Mouse (Mus musculus) CH12.LX (cell line): ENCODE measurements around the gene Spsb2. TPM values are rescaled to one million over a fixed set of nuclear protein-coding genes. Genes with fewer than 3 reads are reported as not detected.

Source experiments
- DNase-seq: peaks from one replicate; pipeline ENCODE4 v3.0.0-alpha.2; 2013; ENCODE audit errors: extremely low read depth
- H3K27ac ChIP-seq: 2 replicates; pipeline ENCODE4 v1.5.1; 2012; ENCODE audit warnings: low read depth, mild to moderate bottlenecking, control low read depth, moderate library complexity; ENCODE audit not compliant: insufficient read depth
- H3K27me3 ChIP-seq: replicated peaks from 2 replicates; pipeline ENCODE3; 2012; ENCODE audit warnings: inconsistent platforms
- H3K36me3 ChIP-seq, 2 experiments: replicated peaks in 1 of 2; 2 replicates each; pipeline versions ENCODE3 to v1.6.1; 2012; ENCODE audit warnings: inconsistent platforms in 1 of 2, low read length in 1 of 2, mild to moderate bottlenecking in 1 of 2, mixed read lengths in 1 of 2, moderate library complexity in 1 of 2; ENCODE audit not compliant: control insufficient read depth in 1 of 2, insufficient read depth in 1 of 2
- H3K4me1 ChIP-seq, 2 experiments: 2 replicates each; pipeline ENCODE4 v1.6.1; 2012; ENCODE audit warnings: inconsistent platforms in 1 of 2, moderate library complexity in 1 of 2; ENCODE audit not compliant: insufficient read depth in 2 of 2, control insufficient read depth in 1 of 2
- H3K4me2 ChIP-seq: 2 replicates; pipeline ENCODE4 v1.6.1; 2012; ENCODE audit warnings: low read depth, mild to moderate bottlenecking, control low read depth; ENCODE audit not compliant: poor library complexity, insufficient read depth, severe bottlenecking
- H3K4me3 ChIP-seq, 3 experiments: fragments of 150-350 bp in 1 of 3; sonication (generic) in 1 of 3; replicated peaks in 1 of 3; 2 replicates each; pipeline versions ENCODE3 to v1.5.1; 2011 to 2012; ENCODE audit warnings: low read depth in 2 of 3, low read length in 2 of 3, mild to moderate bottlenecking in 2 of 3, moderate library complexity in 2 of 3, control low read depth in 1 of 3, improper control_type of control experiment in 1 of 3, inconsistent platforms in 1 of 3, mixed read lengths in 1 of 3; ENCODE audit not compliant: poor library complexity in 1 of 3
- H3K79me2 ChIP-seq: replicated peaks from 2 replicates; pipeline ENCODE4 v1.6.1; 2012; ENCODE audit warnings: mild to moderate bottlenecking, moderate library complexity; ENCODE audit not compliant: control insufficient read depth, poor library complexity, insufficient read depth, severe bottlenecking; ENCODE audit errors: extremely low read depth
- H3K9ac ChIP-seq: 2 replicates; pipeline ENCODE4 v1.6.1; 2012; ENCODE audit warnings: low read depth, mild to moderate bottlenecking, control low read depth, moderate library complexity; ENCODE audit not compliant: insufficient read depth
- H3K9me3 ChIP-seq: replicated peaks from 2 replicates; pipeline ENCODE3; 2012; ENCODE audit warnings: low read length, inconsistent platforms, mixed read lengths
- CHD1 ChIP-seq: IDR thresholded peaks from 2 replicates; pipeline ENCODE4 v1.6.1; 2012; ENCODE audit warnings: low read depth, low read length, improper control_type of control experiment, inconsistent platforms
- E2F4 ChIP-seq: IDR thresholded peaks from 2 replicates; pipeline ENCODE4 v1.6.1; 2011; ENCODE audit warnings: low read depth, low read length, improper control_type of control experiment; ENCODE audit not compliant: insufficient replicate concordance
- EP300 ChIP-seq: IDR thresholded peaks from 2 replicates; pipeline ENCODE4 v1.6.1; 2011; ENCODE audit warnings: low read length, improper control_type of control experiment
- GABPA ChIP-seq: IDR thresholded peaks from 2 replicates; pipeline ENCODE4 v1.6.1; 2012; ENCODE audit warnings: low read depth, low read length, improper control_type of control experiment, inconsistent platforms; ENCODE audit not compliant: insufficient replicate concordance
- JUN ChIP-seq: IDR thresholded peaks from 2 replicates; pipeline ENCODE4 v1.6.1; 2011; ENCODE audit warnings: low read depth, mild to moderate bottlenecking, low read length, improper control_type of control experiment, moderate library complexity; ENCODE audit not compliant: insufficient read depth
- JUND ChIP-seq: conservative IDR thresholded peaks from 2 replicates; pipeline ENCODE4 v1.6.1; 2011; ENCODE audit warnings: low read depth, low read length, improper control_type of control experiment
- MAFK ChIP-seq: IDR thresholded peaks from 2 replicates; pipeline ENCODE4 v1.6.1; 2011; ENCODE audit warnings: low read length, improper control_type of control experiment; ENCODE audit not compliant: insufficient replicate concordance
- MAX ChIP-seq: IDR thresholded peaks from 2 replicates; pipeline ENCODE4 v1.6.1; 2011; ENCODE audit warnings: low read length, improper control_type of control experiment
- MAZ ChIP-seq: IDR thresholded peaks from 2 replicates; pipeline ENCODE4 v1.6.1; 2012; ENCODE audit warnings: low read depth, mild to moderate bottlenecking, inconsistent platforms, low read length, improper control_type of control experiment, moderate library complexity
- MEF2A ChIP-seq: IDR thresholded peaks from 2 replicates; pipeline ENCODE4 v1.6.1; 2014; ENCODE audit warnings: low read depth, mild to moderate bottlenecking, inconsistent platforms, low read length, improper control_type of control experiment, borderline replicate concordance
- MYC ChIP-seq: IDR thresholded peaks from 2 replicates; pipeline ENCODE4 v1.6.1; 2011; ENCODE audit warnings: low read depth, mild to moderate bottlenecking, improper control_type of control experiment, low read length
- NELFE ChIP-seq: IDR thresholded peaks from 2 replicates; pipeline ENCODE4 v1.6.1; 2011; ENCODE audit warnings: low read depth, low read length, improper control_type of control experiment
- NRF1 ChIP-seq: IDR thresholded peaks from 2 replicates; pipeline ENCODE4 v1.6.1; 2014; ENCODE audit warnings: low read depth, mild to moderate bottlenecking, inconsistent platforms, low read length, improper control_type of control experiment, moderate library complexity
- PAX5 ChIP-seq: IDR thresholded peaks from 2 replicates; pipeline ENCODE4 v1.6.1; 2012; ENCODE audit warnings: low read length, inconsistent platforms, mixed read lengths
- POLR2A ChIP-seq: IDR thresholded peaks from 2 replicates; pipeline ENCODE4 v1.6.1; 2011; ENCODE audit warnings: low read depth, mild to moderate bottlenecking, improper control_type of control experiment, low read length
- POLR2AphosphoS2 ChIP-seq: IDR thresholded peaks from 2 replicates; pipeline ENCODE4 v1.6.1; 2011; ENCODE audit warnings: low read depth, low read length, improper control_type of control experiment
- SMC3 ChIP-seq: IDR thresholded peaks from 2 replicates; pipeline ENCODE4 v1.6.1; 2011; ENCODE audit warnings: low read depth, low read length, improper control_type of control experiment
- TBP ChIP-seq: conservative IDR thresholded peaks from 2 replicates; pipeline ENCODE4 v1.6.1; 2011; ENCODE audit warnings: low read depth, low read length, improper control_type of control experiment
- UBTF ChIP-seq: IDR thresholded peaks from 2 replicates; pipeline ENCODE4 v1.6.1; 2012; ENCODE audit warnings: low read depth, mild to moderate bottlenecking, inconsistent platforms, low read length, improper control_type of control experiment, moderate library complexity
- USF1 ChIP-seq: IDR thresholded peaks from 2 replicates; pipeline ENCODE4 v1.6.1; 2014; ENCODE audit warnings: low read depth, mild to moderate bottlenecking, inconsistent platforms, low read length, improper control_type of control experiment
- USF2 ChIP-seq: conservative IDR thresholded peaks from 2 replicates; pipeline ENCODE4 v1.6.1; 2011; ENCODE audit warnings: low read depth, low read length, improper control_type of control experiment
- ZC3H11A ChIP-seq: IDR thresholded peaks from 2 replicates; pipeline ENCODE4 v1.6.1; 2012; ENCODE audit warnings: low read depth, mild to moderate bottlenecking, inconsistent platforms, low read length, improper control_type of control experiment
- ZKSCAN1 ChIP-seq: IDR thresholded peaks from 2 replicates; pipeline ENCODE4 v1.6.1; 2012; ENCODE audit warnings: low read depth, inconsistent platforms, low read length, improper control_type of control experiment, borderline replicate concordance
- ZMIZ1 ChIP-seq: IDR thresholded peaks from 2 replicates; pipeline ENCODE4 v1.6.1; 2012; ENCODE audit warnings: low read depth, mild to moderate bottlenecking, inconsistent platforms, low read length, improper control_type of control experiment
- dilution Hi-C: fragments of 300-500 bp; cut with MboI; formaldehyde crosslinking; loops from 2 replicates; pipeline ENCODE4 v1.14.3; 2020; ENCODE audit warnings: low sequenced_read_pairs; ENCODE audit not compliant: extremely low pct_unique_long_range_greater_than_20kb, extremely low pct_ligation_motif_present
- in situ Hi-C: fragments of 300-500 bp; cut with MboI; formaldehyde crosslinking; loops from 3 replicates; pipeline ENCODE4 v1.14.3; 2019; ENCODE audit warnings: low sequenced_read_pairs, low pct_ligation_motif_present, low pct_unique_long_range_greater_than_20kb, mixed read lengths
- polyA plus RNA-seq: library from polyadenylated mRNA; unstranded; fragments of >175 nt; gene quantifications from 2 replicates; pipeline ENCODE4 v1.2.1, GENCODE M21; 2012; ENCODE audit warnings: low read depth; ENCODE audit not compliant: insufficient read length
- total RNA-seq, 2 experiments: library from RNA; depleted of rRNA; stranded (reverse); fragments of 300-350 nt in 1 of 2; fragments of >200 nt in 1 of 2; gene quantifications; 2 replicates each; pipeline ENCODE4 v1.2.3; 2012 to 2014

The Spsb2 gene
- total and polyA plus RNA-seq, 3 experiments = 2.4 to 3.3 TPM; not detected in 1

DNA sequence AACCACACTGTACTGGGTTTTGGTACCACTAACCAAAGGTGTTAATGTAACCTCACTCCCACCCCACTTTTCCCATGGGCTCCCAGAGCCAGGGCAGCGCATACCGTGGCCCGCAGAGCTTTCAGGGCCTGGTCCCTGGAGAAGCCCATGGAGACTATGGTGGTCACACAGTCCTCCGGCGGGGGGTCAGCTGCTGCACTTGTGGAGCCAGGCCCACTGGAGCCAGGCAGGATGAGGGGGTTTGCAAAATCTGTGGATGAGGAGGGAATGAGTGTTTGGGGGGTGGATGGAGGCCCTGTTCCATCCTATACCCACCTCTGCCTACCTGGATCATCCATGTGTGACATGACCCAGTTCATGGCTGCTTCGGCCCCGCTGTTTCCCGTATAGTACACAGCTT is 9.1 kb downstream of the Spsb2 start:
- Histone ChIP-seq H3K4me2 (no peak overlapping the region), H3K4me3 (no peak overlapping the region), H3K27me3 (no peaks in the 10 kb centered on the region), H3K4me1 (peaks cover 5 to 10% of the 10 kb centered on the region in 2 experiments), H3K36me3 (peaks cover 72 to 84% of the 10 kb centered on the region in 2 experiments), H3K9me3 (no peaks in the 10 kb centered on the region), H3K9ac (no peak overlapping the region), H3K79me2 (peaks cover 14% of the 10 kb centered on the region), H3K27ac (no peak overlapping the region)
- no peak for DNase-seq
- TF ChIP-seq MAX (no peak), ZMIZ1 (no peak), SMC3 (no peak), NRF1 (no peak), EP300 (no peak), JUN (no peak), UBTF (no peak), TBP (no peak), NELFE (no peak)
- in situ Hi-C loops = no loop called here
- dilution Hi-C loops = no loop called here

DNA sequence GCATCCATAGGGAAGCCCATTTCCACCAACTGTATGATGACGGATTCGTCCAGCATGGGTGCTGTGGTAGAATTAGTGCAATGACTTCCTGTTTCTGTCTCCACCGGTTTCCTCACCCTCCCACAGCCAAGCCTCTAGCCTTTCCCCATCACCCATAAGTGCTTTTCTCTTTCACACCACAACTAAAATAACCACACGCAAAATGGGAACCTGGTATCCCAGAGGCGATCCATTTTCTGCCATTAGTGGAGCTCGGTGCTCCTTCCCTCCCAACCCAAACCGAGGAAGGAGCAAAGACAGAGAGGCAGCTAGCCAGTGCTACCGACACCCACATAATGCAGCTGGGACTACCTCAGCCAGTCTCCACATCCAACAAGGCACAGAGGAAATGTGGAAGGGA is 9.5 kb downstream of the Spsb2 start:
- Histone ChIP-seq H3K27me3 (no peaks in the 10 kb centered on the region), H3K4me3 (no peak overlapping the region), H3K36me3 (peaks cover 76 to 86% of the 10 kb centered on the region in 2 experiments), H3K4me2 (no peak overlapping the region), H3K27ac (no peak overlapping the region), H3K4me1 (peaks cover 5 to 8% of the 10 kb centered on the region in 2 experiments), H3K9me3 (no peaks in the 10 kb centered on the region), H3K9ac (no peak overlapping the region), H3K79me2 (peaks cover 10% of the 10 kb centered on the region)
- in situ Hi-C loops = no loop called here
- DNase-seq = no peak
- dilution Hi-C loops = no loop called here
- TF ChIP-seq USF2 (no peak), JUN (no peak), JUND (no peak), GABPA (no peak), POLR2AphosphoS2 (no peak)

DNA sequence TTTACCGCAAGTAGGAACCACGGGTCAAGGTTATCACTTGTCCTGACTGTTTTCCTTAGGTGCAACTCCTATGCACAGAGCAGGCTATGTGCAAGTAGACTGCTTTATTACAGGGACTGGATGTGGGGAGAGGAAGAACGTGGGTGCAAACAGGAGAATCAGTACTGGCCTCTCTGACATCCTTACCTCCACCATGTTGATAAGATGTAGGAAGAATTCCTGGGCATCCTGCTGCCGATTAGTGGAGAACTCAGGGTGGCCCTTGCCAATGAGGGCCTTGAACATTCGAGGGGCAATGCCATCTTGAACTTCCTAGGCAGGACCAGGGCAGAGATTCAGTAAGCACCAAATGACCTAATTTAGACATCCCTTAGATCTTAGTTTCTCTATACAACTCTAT is 12.4 kb downstream of the Spsb2 start:
- Histone ChIP-seq H3K79me2 (no peaks in the 10 kb centered on the region), H3K9ac (no peak overlapping the region), H3K36me3 (peaks cover 95 to 100% of the 10 kb centered on the region in 2 experiments), H3K4me1 (no peaks in the 10 kb centered on the region), H3K27ac (no peak overlapping the region), H3K9me3 (no peaks in the 10 kb centered on the region), H3K4me3 (no peak overlapping the region), H3K4me2 (no peak overlapping the region), H3K27me3 (no peaks in the 10 kb centered on the region)
- no peak for DNase-seq
- no peak for TF ChIP-seq MAFK
- no peak for TF ChIP-seq ZC3H11A
- TF ChIP-seq MAZ = no peak
- no peak for TF ChIP-seq MYC
- TF ChIP-seq MEF2A = no peak
- no peak for TF ChIP-seq POLR2A
- no peak for TF ChIP-seq USF2
- no peak for TF ChIP-seq NRF1
- TF ChIP-seq SMC3 = no peak
- no peak for TF ChIP-seq ZKSCAN1
- no peak for TF ChIP-seq PAX5
- no peak for TF ChIP-seq UBTF
- TF ChIP-seq USF1 = no peak
- TF ChIP-seq E2F4 = no peak
- no peak for TF ChIP-seq CHD1
- dilution Hi-C loops = no loop called here
- in situ Hi-C loops = no loop called here
